Mouse (Mus musculus) heart, postnatal 36 days (tissue): ENCODE results near the gene Gm13276. TPM values are rescaled to one million over a fixed set of nuclear protein-coding genes. Genes with fewer than 3 reads are reported as not detected.
"Not testable (repeated sequence)": the region's sequence is repeated elsewhere in the genome, so short reads cannot be mapped to it uniquely, and the experiment has no call there.

Experiments
- DNase-seq, 2 experiments: peaks; one replicate each; pipeline ENCODE4 v3.0.0; 2021 to 2022
- intact Hi-C: fragments of 180-260 bp; cut with DNase I; formaldehyde crosslinking; loops from one replicate; pipeline ENCODE4 v1.15.1; 2025
- total RNA-seq, 2 experiments: library from RNA; stranded (reverse); gene quantifications; 2 replicates each; pipeline ENCODE4 v1.2.3; 2021

Gene Gm13276
- total RNA-seq, 2 experiments from 2014 or later, result not detected

- DNase-seq, intact Hi-C loops: not testable (repeated sequence)
Observed at GRCm38 (mm10) chr4:88780320-88780719, 5.2 kb upstream of the Gm13276 start.

DNA sequence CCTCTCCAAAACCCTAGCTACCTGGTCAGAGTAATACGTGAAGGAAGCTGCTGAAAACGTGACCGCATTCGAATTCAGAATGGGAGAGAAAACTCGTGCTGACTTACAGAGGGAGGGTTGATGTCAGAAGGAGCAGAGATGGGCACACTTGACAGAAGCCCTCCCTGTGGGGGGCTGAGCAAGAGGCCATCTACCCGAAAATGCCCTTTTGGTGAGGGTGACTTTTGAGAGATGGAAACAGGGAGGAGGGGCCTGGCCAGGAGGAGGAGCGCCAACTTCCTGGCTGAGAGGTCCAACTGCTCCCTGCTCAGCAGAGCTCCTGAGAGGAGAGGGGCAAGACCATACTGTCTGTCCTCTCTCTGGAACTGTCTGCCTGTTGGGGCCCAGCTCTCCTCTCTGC lies 3.7 kb upstream of the Gm13276 start, which contains the start of gene Ifnz:
TSS of gene Ifnz (plus strand) at position 301 of the 400 bp plus-strand sequence.
- DNase-seq, intact Hi-C loops: not testable (repeated sequence)

DNA sequence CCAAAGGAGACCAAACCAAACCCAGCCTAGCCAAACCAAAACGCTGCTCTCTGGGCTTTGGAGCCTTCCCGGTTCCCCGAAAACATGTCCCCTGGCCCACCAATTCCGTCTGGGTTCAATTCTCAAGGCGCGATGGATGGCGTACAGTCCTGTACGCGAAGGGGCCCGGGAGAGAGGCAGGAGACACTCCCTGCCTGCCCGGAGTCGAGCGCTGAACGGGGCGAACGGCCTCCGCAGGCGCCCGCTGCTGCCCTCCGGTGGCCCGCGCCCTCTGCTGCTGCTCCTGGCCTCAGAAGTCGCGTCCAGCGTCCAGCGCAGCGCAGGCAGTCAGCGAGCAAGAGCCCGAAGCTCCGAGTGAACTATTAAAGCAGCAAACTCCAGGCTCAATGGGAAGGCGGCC lies 3.2 kb upstream of the Gm13276 start:
- DNase-seq, intact Hi-C loops: not testable (repeated sequence)

DNA sequence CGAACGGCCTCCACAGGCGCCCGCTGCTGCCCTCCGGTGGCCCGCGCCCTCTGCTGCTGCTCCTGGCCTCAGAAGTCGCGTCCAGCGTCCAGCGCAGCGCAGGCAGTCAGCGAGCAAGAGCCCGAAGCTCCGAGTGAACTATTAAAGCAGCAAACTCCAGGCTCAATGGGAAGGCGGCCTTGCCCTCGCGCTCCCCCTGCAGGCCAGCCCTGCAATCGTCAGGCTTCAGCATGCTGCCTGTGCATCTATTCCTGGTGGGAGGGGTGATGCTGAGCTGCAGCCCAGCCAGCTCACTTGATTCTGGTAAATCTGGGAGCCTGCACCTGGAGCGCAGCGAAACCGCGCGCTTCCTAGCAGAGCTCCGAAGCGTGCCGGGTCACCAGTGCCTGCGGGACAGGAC lies 2.9 kb downstream of the Gm13276 start, which contains the start of gene Gm13277:
TSS of gene Gm13277 (plus strand) at position 231 of the 400 bp plus-strand sequence.
- peak; percentile 56 to 63 for DNase-seq
- intact Hi-C loops, result not testable (repeated sequence)

- DNase-seq, intact Hi-C loops: not testable (repeated sequence)
Observed at GRCm38 (mm10) chr4:88791250-88791649, 5.7 kb downstream of the Gm13276 start, which contains the start of gene Gm13278. Gene Gm13278 (plus strand): TSS chr4:88791550.

DNA sequence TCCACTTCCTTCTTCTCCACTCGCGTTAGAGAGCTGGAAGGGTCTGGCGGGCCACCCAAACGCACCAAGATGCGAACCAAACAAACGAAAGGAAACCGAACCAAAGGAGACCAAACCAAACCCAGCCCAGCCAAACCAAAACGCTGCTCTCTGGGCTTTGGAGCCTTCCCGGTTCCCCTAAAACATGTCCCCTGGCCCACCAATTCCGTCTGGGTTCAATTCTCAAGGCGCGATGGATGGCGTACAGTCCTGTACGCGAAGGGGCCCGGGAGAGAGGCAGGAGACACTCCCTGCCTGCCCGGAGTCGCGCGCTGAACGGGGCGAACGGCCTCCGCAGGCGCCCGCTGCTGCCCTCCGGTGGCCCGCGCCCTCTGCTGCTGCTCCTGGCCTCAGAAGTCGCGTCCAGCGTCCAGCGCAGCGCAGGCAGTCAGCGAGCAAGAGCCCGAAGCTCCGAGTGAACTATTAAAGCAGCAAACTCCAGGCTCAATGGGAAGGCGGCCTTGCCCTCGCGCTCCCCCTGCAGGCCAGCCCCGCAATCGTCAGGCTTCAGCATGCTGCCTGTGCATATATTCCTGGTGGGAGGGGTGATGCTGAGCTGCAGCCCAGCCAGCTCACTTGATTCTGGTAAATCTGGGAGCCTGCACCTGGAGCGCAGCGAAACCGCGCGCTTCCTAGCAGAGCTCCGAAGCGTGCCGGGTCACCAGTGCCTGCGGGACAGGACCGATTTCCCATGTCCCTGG lies 8.6 kb downstream of the Gm13276 start, which contains the start of gene Gm13275:
TSS of gene Gm13275 (plus strand) at position 552 of the 740 bp plus-strand sequence.
- intact Hi-C loops, result not testable (repeated sequence)
- DNase-seq, result peak; percentile 67 to 87

DNA sequence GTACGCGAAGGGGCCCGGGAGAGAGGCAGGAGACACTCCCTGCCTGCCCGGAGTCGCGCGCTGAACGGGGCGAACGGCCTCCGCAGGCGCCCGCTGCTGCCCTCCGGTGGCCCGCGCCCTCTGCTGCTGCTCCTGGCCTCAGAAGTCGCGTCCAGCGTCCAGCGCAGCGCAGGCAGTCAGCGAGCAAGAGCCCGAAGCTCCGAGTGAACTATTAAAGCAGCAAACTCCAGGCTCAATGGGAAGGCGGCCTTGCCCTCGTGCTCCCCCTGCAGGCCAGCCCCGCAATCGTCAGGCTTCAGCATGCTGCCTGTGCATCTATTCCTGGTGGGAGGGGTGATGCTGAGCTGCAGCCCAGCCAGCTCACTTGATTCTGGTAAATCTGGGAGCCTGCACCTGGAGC lies 11.6 kb downstream of the Gm13276 start, which contains the start of gene Gm13279:
TSS of gene Gm13279 (plus strand) at position 301 of the 400 bp plus-strand sequence.
- DNase-seq, intact Hi-C loops: not testable (repeated sequence)

- DNase-seq, intact Hi-C loops: not testable (repeated sequence)
Observed at GRCm38 (mm10) chr4:88799365-88799764, 13.9 kb downstream of the Gm13276 start, which contains the start of gene Gm13285. Gene Gm13285 (plus strand): TSS chr4:88799665.

DNA sequence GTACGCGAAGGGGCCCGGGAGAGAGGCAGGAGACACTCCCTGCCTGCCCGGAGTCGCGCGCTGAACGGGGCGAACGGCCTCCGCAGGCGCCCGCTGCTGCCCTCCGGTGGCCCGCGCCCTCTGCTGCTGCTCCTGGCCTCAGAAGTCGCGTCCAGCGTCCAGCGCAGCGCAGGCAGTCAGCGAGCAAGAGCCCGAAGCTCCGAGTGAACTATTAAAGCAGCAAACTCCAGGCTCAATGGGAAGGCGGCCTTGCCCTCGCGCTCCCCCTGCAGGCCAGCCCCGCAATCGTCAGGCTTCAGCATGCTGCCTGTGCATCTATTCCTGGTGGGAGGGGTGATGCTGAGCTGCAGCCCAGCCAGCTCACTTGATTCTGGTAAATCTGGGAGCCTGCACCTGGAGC lies 17.4 kb downstream of the Gm13276 start, which contains the start of gene Gm13287:
TSS of gene Gm13287 (plus strand) at position 301 of the 400 bp plus-strand sequence.
- intact Hi-C loops, DNase-seq: not testable (repeated sequence)

GRCm38 (mm10) chr4:88805231-88805630 lies 19.7 kb downstream of the Gm13276 start, which contains the start of gene Gm13288:
Gene Gm13288 (plus strand): TSS chr4:88805531.
- DNase-seq, intact Hi-C loops: not testable (repeated sequence)

- intact Hi-C loops, result not testable (repeated sequence)
- DNase-seq, result peak; percentile 23 to 29
Observed at GRCm38 (mm10) chr4:88805761-88806160, 20.3 kb downstream of the Gm13276 start.

DNA sequence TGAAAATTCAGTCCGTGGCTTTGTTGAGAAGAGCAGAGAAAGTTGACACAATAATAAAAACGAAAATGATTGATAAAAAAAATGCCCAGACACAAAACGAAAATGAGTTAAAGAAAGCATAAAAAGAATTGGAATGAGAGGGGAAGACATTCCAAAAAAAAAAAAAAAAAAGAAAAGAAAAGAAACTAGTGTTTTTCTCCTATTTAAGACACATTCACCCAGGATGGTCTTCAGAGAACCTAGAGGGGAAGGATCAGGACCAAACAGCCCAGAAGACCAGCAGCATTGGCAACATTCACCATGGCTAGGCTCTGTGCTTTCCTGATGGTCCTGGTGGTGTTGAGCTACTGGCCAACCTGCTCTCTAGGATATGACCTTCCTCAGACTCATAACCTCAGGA lies 30.4 kb downstream of the Gm13276 start, which contains the start of gene Ifna7:
TSS of gene Ifna7 (plus strand) at position 301 of the 400 bp plus-strand sequence.
- no peak for DNase-seq
- intact Hi-C loops, result no loop called here

DNA sequence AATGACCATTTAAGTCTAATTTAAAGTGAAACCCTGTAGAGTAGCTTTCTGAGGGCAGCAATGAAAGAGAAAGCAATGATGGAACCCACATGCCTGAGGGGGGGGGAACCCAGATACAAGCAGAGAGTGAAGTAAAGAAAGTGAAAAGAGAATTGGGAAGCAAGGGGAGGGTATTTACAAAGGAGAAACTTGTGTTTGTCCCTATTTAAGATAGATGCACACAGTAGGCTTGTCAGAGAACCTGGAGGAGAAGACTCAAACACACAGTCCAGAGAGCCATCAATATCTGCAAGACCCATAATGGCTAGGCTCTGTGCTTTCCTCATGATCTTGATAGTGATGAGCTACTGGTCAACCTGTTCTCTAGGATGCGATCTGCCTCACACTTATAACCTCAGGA lies 34.1 kb downstream of the Gm13276 start, which contains the start of gene Ifna11:
TSS of gene Ifna11 (plus strand) at position 301 of the 400 bp plus-strand sequence.
- DNase-seq, result no peak

GRCm38 (mm10) chr4:88822995-88823394 lies 37.5 kb downstream of the Gm13276 start:
- intact Hi-C loops, result loop anchor here (5.0 kb wide), 1 partner anchor 141 kb away; the partner anchor contains the start of gene Ifna2
- no peak for DNase-seq

More for the DNA sequence above, 34.1 kb downstream of the Gm13276 start, which contains the start of gene Ifna11:
- intact Hi-C loops, result loop anchor here (5.0 kb wide), 1 partner anchor 137 kb away; the partner anchor contains the start of gene Ifna2

DNA sequence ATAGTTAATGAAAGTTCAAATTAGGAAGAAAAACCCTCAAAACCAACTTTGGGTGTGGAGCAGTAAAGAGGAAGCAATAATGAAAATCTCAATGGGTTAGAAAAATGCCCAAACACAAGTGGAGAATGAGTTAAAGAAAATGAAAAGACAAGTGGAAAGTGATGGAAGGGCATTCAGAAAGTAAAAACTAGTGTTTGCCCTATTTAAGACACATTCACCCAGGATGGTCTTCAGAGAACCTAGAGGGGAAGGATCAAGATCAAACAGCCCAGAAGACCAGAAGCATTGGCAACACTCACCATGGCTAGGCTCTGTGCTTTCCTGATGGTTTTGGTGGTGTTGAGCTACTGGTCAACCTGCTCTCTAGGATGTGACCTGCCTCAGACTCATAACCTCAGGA lies 41.6 kb downstream of the Gm13276 start, which contains the start of gene Ifna6:
TSS of gene Ifna6 (plus strand) at position 301 of the 400 bp plus-strand sequence.
- intact Hi-C loops, DNase-seq: not testable (repeated sequence)

- peak; percentile 3 to 14 for DNase-seq
- intact Hi-C loops, result no loop called here
Observed at GRCm38 (mm10) chr4:88830523-88830922, 45.0 kb downstream of the Gm13276 start.

DNA sequence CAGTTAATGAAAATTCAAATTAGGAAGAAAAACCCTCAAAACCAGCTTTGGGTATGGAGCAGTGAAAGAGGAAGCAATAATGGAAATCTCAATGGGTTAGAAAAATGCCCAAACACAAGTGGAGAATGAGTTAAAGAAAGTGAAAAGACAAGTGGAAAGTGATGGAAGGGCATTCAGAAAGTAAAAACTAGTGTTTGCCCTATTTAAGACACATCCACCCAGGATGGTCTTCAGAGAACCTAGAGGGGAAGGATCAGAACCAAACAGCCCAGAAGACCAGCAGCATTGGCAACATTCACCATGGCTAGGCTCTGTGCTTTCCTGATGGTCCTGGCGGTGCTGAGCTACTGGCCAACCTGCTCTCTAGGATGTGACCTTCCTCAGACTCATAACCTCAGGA lies 49.7 kb downstream of the Gm13276 start, which contains the start of gene Ifna5:
TSS of gene Ifna5 (plus strand) at position 301 of the 400 bp plus-strand sequence.
- intact Hi-C loops, DNase-seq: not testable (repeated sequence)
